Mouse (Mus musculus) forelimb bud, embryonic 11.5 days (tissue): Measurements from ENCODE around the gene Rab44.
"Not testable (repeated sequence)": the region's sequence is repeated elsewhere in the genome, so short reads cannot be mapped to it uniquely, and the experiment has no call there.

Source experiments
- DNase-seq: peaks from one replicate; pipeline ENCODE4 v3.0.0-alpha.2; 2012; ENCODE audit warnings: low read depth, low spot score

The Rab44 gene

DNA sequence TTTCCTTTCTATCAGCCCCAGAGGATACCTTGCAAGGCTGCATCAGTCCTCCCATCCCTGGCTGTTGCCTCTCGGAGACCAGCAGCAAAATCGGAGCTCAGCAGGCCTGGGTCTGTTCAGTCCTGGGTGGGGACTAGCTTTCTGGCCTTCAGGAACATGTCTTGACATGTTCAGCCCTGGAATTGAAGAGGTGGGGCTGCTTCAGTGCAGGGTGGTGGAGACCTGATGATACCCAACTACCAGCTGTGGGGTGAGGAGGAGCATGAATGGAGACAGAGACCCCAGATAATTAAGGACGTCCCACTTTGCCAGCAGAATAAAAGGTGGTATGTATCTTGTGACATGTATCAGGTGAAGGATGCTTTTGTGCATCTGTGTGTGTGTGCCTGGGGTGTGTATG, 23.2 kb upstream of the Rab44 start, which contains the start of gene Cdkn1a:
Gene Cdkn1a (plus strand): TSS at position 201 of the 400 bp plus-strand sequence.
- DNase-seq = no peak

DNA sequence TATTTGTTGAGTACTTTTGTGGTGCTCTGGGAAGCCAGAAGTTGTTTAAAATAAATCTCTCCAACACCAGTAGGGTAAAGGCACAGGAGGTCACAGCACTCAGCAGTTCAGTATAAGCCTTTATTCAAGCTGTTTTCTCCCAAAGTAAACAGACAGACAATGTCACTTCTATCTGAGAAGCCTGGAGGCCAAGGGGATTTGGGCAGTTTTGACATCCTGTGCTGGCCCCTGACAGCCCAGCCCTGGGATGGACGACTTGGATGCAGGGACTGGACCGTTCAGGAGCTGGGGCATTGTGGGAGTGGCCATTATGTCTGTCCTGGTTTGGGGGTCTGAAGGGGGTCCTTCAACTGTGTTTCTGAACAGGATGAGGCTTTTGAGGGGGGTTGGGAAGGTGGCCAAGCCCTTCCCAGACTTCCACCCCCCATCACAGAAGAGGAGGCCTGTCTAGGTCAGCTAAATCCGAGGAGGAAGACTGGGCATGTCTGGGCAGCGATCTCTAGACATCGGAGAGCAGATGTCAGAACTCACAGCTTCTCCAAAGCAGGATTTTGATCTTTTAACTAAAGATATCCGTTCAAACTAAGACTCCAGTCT, 22.5 kb upstream of the Rab44 start:
- DNase-seq = no peak

DNA sequence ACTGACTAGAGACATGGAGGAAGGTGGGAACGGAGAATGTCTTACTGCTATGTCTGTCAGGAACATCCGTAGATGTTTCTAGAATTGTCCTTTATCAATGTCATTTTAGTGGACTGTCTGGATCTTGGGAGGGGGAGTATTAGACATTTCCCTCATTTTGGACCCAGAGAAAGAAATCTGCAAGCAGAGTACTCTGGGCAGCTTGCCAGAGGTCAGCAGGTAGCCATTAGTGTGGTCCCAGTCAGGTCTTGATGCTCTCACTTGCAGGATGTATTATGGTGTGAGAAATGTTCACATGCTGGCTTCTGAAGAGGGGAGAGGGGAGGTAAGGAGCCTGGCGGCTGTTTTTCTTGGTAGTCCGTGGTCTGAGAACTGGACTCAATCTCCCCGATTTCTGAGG, 21.4 kb upstream of the Rab44 start:
- no peak for DNase-seq

DNA sequence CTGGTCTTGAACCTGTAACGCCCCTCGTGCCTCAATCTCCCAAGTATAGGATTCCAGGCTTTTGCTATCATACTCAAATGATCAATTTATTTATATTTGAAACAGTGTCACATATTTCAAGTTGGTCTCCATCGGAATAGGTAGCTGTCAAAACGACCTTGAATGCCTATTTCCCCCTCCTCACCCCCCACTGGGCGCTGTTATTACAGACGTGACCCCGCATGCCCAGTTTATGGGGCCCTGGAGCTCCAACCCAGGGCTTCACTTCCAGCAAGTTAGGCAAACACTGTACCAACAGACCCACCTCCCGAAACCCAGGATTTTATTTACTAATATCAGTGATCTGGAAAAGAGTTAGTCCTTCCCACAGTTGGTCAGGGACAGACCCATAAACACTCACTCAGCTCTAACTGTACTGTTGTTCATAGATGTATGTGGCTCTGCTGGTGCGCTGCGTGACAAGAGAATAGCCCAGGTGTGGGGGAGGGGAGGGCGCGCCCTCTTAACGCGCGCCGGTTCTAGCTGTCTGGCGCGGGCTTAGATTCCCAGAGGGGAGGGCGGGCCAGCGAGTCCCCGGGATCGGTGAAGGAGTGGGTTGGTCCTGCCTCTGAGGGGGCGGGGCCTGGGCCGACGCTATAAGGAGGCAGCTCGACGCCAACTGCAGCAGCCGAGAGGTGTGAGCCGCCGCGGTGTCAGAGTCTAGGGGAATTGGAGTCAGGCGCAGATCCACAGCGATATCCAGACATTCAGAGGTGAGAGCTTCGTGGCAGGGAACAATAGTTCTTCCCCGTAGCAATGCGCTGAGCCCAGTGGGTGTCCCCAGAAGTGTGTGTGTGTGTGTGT, 20.6 kb upstream of the Rab44 start:
- DNase-seq = peak; percentile 77

DNA sequence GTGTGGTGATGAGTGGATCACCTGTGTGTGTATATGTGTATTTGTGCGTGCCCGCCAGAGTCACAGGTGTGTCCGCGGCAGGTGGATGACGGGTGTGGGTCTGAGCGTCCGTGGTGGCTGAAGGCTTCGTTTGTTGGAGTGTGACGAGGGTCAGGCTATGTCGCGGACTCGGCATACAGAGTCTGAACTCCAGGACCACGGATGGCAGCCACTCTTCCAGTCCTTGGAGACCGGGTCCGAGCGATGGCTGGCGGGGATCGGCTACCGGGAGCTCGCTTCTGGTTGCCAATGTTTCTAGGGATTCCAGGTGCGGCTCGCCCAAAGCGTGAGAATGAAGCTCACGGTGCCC, 20.0 kb upstream of the Rab44 start:
- DNase-seq = no peak

DNA sequence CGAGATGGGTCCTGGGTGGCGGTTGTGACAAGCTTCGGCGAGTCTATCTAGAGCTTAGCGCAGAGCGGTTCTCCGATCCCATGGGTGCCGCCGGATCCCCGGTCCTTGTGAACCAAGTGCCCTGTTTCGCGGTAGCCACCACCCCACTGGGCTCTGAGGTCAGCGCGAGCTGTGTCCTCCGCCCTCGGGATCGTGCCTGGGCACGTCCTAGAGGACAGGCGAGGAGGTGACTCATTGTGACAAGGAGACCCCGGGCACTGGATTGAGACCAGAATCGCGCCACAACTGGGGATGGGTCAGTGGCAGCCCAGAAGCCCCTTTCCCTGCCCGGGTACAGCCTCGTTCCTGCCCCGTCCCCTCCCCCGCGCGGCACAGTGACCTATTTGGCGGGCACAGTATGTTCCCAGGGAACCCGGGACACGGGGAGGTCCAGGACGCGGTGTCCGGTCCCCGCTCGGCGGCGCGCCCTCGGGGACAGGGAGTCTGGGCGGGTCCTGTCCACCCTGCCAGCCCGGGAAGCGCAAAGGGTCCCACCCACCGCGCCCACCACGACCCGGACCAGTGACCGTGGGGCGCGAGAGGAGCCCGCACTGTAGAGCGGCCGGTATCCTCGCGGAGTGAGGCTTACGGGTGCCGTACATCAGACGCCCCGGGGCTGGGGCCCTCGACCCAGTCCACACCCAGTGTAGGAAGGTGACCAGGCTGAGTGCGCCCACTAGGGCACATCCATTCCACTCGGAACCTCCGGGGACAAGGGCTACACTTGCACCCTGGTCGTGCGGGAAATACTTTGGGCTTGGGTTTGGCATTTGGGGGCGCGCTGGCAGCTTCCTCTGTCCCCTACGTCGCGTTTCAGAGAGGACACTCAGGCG, 19.4 kb upstream of the Rab44 start:
- DNase-seq = no peak

DNA sequence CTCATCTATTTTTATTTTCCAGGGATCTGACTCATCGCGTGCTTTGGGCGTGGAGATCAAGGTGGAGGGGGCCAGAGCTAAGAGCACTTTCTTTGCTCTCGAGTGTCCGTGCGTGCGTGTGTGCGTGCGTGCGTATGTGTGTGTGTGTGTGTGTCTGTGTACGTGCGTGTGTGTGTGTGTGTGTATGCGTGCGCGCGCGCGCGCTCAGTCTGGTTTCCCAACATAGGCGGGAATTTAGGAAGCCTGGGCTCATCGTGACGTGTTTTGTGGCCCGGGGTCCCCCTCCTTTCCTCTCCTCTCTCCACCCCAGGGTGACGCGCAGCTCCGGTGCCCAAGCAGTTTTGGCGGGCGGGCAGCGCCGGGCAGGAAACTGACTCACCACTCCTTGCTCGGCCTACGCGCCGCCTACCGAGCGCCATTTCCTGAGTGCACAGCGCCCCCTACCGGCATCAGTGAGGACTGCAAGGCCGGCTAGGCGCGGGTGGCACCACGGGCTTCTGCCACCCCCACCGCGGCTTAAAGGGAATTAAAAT, 18.7 kb upstream of the Rab44 start:
- DNase-seq = peak; percentile 85

DNA sequence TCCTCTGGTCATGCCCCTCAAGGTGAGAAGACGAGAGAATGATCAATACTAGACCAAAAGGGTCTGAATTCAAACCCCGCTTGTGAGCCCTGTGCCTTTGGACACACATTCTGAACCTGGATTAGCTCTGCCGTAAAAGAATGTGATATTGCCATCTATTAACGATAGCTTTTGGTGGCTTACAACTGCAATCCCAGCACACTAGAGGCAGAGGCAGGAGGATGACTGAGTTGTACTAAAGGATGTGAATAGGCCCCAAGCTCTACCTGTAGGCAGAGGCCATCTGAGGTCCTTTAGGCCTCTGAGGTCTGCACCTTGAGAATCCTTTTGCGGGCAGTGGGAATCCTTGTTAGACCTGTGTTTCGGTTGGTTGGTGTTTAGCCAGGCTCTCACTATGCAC, 17.7 kb upstream of the Rab44 start:
- DNase-seq = no peak

DNA sequence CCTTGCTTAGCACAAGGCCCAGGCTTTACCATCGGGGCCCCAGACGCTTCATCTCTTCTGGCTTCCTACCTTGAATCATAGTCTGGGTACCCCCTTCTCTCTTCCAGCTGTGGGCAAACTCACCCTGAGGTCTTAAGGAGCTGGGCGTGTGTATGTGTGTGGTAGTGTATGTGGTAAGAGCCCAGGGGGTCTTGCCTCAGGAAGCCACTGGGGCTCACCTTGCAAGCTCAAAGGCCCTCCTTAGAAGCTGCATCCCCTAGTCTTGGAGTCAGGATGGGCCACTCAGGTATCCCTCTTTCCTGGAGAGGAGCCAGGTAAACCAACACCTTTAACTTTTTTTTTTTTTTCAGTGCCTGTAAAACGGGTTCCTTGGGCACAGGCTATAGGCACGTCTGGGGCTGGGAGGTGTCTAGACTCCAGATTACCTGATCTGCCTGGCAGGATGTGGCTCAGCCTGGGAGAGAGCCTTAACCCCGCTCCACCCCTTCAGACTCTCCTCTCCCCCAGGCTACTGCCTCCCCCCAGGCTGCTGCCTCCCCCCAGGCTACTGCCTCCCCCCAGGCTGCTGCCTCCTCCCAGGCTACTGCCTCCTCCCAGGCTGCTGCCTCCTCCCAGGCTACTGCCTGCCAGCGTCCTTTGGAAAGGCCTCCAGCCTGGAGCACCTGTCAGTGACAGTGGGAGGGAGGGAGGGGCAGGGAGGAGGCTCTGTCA, 16.9 kb upstream of the Rab44 start:
- DNase-seq = no peak

DNA sequence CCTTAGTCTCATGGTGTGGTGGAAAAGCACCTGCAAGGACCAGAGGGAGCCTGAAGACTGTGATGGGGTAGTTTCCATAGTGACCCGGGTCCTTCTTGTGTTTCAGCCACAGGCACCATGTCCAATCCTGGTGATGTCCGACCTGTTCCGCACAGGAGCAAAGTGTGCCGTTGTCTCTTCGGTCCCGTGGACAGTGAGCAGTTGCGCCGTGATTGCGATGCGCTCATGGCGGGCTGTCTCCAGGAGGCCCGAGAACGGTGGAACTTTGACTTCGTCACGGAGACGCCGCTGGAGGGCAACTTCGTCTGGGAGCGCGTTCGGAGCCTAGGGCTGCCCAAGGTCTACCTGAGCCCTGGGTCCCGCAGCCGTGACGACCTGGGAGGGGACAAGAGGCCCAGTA, 15.7 kb upstream of the Rab44 start:
- DNase-seq = no peak

DNA sequence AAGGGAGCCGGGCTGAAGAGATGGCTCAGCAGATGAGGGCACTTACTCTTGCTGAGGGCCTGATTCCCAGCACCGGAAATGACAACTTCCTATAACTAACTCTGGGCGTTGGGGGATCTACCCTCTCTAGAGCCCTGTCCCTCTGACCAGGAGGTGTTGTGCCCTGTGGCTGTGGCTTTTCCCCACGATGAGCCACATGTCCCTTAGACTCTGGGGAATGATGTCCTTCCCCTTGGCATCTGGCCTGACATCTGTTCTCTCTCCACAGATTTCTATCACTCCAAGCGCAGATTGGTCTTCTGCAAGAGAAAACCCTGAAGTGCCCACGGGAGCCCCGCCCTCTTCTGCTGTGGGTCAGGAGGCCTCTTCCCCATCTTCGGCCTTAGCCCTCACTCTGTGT, 14.9 kb upstream of the Rab44 start:
- no peak for DNase-seq

DNA sequence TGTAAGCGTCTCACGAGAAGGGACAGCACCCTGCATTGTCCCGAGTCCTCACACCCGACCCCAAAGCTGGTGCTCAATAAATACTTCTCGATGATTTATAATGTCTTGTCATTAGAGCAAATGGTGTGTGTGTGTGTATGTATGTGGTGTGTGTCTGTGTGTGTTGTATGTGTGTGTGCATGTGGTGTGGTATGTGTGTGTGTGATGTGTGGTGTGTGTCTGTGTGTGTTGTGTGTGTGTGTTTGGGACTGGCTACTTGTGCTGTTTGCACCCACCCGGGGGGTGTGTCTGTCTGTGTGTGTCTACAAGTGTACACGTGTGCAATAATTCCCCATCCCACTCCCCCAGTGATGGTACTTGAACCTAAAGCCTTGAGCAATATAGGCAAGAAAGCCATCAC, 13.3 kb upstream of the Rab44 start:
- no peak for DNase-seq

DNA sequence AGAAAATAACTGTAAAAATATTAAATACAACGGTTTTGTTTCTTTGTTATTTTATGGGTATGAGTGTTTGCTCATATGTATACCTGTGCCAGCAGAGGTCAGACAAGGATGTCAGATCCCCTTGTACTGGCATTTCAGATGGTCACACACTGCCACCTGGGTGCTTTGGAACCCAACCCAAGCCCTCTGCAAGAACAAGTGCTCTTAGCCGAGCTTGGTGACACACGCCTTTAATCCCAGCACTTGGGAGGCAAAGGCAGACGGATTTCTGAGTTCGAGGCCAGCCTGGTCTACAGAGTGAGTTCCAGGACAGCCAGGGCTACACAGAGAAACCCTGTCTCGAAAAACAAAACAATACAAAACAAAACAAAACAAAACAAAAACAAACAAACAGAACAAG, 3.6 kb upstream of the Rab44 start:
- DNase-seq = not testable (repeated sequence)

DNA sequence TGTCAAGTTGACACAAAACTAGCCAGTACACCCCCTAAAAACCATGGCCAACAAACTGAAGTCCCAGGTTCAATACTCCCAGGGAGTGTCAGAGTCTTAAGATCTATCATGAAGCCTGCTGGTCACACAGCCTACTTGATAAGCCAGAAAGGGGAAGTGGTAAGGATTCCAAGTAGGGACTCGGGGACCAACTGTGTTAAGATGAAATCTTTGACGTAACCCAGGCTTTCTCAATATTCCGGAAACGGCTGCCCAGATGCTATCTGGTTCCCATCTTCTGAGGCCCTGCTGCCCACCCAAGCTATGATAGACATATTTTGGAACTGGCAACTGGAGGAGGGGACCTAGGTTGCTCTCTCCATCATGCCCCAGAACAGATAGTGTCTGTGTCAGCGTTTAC, 2.6 kb upstream of the Rab44 start:
- no peak for DNase-seq

DNA sequence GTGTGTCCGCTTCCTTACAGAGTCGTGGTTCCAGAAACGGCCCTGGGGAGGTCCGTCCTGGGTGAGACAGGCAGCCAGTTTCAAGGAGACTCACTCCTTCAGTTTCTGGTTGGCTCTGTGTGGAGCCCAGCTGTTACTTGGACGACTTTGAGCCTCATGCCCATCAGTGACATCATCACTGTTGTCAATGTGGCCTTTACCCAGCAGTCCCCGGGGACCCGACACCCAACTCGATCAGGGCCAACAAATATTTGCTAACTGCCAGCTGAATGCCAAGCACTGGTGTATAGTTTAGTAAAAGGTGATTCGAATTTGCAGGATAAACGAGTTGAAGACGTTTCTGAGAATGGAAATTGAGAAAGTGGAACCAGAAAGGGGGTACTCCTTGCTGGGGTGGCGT, 2.1 kb downstream of the Rab44 start:
- DNase-seq = no peak

DNA sequence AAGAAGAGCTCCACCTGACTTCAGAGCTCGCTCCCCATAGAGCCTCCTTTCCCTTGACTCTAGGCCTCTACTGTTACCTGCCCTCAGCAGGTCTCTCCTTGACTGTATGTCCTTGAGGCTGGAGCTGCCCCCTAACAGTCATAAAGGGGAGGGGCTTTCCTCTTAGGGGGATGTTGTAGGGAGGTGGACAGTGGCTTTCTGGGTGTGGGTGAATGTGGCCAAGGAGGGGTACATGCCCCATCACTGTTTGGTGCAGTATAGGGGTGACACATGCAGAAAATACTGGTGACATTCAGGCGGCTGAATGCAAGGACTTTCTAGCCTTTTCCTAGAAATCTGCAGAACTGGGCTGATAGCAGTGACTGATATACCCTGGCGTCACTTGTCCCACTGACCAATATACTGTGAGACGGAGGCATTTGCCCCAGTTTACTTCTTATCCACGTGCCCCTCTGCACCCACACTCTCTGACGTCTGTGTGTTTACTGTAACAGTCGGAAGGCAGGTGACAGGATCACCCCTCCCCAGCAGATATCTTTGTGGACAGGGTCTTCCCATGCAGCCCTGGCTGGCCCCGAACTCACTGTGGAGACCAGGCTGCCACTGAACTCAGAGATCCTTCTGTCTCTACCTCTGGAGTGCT, 3.2 kb downstream of the Rab44 start:
- DNase-seq = no peak

DNA sequence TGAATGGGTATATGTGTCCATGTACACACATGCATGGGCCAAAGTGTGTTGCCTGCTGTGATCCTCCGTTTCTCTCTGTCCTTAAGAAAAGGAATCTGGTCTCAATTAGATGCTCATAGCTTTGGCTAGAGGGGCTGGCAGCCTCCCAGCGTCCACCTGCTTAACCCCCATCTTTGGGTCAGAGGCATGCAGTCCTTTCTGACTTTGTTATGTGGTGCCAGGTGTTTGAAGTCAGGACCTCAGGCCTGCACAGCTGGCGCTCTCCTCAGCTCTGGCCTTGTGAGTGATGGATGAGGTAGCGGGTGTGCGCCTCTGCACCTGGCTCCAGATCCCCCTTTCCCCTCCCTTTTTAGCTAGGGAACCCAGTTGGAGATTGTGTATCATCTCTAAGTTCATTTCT, 4.1 kb downstream of the Rab44 start:
- DNase-seq = peak; percentile 75

DNA sequence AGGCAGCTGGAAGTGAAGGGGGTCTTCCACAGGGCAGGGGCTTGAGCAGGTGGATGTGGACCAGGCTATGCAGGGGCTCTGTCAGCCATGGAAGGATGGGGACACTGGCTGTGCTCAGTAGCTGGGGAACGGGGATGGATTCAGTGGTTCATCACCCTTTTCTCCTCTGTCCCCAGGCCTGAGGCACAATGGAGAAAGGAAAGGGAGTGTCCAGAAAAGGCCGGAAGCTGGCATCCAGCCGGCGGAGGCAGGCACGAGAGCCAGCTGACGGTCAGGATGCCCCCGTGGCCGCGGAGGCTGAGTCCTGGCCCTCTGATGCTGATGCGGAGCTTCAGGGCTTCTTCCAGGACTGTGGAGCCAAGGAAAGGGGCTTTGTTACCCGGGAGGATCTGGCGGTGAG, 6.7 kb downstream of the Rab44 start:
- no peak for DNase-seq

DNA sequence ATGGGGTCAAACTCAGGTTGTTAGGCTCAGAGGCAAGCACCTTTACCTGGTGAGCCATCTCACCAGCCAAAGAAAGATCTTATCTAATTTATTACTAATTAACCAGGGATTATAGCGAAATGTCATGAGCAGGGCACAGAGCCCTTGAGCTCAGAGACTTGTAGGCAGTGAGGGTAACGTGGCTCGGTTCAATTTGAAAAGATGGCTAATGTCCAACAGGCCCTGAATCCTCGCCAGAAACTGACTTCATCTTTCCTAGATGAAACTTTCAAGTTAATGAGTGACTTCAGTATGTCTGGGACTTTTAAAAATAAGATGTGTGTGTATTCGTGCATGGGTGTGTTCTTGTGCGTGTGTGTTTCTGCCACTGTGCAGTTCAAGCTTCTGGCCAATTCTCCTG, 8.9 kb downstream of the Rab44 start:
- no peak for DNase-seq

DNA sequence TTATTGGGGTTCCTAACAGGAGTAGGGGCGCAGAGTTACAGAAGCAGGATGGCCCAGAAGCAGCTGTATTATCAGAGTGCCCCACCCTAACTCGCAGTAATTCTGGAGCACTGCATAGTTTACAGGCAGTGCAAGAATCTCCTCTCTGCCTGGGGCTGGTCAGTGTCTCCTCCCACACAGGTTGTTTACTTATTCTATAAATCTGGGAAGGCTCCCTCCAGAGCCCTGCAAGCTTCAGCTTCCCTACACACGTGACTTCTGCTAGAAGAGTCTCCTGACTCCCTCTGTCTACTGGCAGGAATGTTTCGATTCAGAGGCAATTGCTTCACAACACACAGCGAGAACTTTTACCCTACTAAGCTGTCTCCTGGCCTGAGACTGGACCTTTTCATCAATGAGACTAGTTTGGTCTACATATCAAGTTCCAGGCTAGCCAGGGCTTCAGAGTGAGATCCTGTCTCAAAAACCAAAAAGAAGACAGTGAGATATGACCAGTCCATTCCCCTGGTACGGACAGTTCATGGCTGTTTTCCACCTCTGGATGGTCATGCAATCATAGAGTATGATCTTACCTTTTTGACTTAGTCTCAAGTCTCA, 9.7 kb downstream of the Rab44 start:
- DNase-seq = no peak

DNA sequence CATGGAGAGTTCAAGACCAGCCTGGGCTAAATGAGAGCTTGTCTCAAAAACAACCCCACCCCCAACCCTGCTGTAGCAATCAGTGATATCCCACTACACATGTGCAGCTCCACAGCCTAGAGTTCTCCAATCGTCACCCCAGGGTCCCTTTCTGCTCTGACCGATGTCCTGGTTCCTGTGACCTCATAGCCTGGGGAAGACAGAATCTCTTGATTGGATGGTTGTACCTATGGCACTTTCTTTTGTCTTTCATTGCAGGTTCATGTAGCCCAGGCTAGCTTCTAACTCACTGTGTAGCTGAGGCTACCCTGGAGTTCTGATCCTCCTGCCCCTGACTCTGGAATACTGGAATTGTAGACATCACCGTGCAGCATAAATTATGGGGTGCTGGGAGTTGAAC, 12.6 kb downstream of the Rab44 start:
- DNase-seq = no peak
